8 mouse cellular contexts compared by ENCODE assay signal in the genomic region with DNA sequence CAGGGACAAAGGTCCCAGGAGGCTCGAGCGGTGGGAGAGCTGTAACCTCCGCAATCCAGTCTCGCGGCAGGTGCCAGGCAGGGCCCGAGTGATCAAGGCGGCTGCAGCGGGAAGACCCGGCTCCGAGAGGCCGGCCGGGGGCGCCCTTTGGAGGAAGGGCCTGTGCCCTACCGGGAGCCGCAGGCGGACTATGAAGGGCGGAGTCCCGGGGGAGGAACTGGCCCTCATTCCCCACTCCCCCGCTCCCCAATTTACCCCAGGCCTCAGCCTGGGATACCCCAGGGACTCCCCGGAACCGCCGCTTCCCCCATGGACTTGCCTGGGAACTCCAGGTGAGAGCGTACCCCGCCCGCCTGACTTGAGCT. TPM values are rescaled to one million over a fixed set of nuclear protein-coding genes. Genes with fewer than 3 reads are reported as not detected.
DNase-seq lines count a peak whose midpoint lies in the region; ATAC-seq and TF ChIP-seq lines count a peak whose summit lies in the region.

No protein-coding gene starts in this region.

- H3K4me3 ChIP-seq in kidney, embryonic 14.5 days (ENCODE audit: low read length): peak overlapping the region; percentile 90
- peak overlapping the region; percentile 90 to 97 for H3K4me3 ChIP-seq in ES-E14 (ENCODE audit: insufficient read depth in 1 of 2, low read depth in 1 of 2, low read length in 2 of 2, poor library complexity in 1 of 2, severe bottlenecking in 1 of 2)
- H3K4me3 ChIP-seq in cortical plate, adult 2 months (ENCODE audit: insufficient read depth, low read length): peak overlapping the region; percentile 94
- peak overlapping the region; percentile 73 for H3K4me3 ChIP-seq in hindbrain, embryonic 14.5 days (replicated peaks; ENCODE audit: low read length)
- H3K4me3 ChIP-seq in stomach, embryonic 16.5 days (replicated peaks; ENCODE audit: low read length): peak overlapping the region; percentile 87

- H3K36me3 ChIP-seq in kidney, embryonic 14.5 days (ENCODE audit: control insufficient read depth, insufficient read depth, low read length): peaks cover 41% of the 10 kb centered on the region
- peaks cover 37% of the 10 kb centered on the region for H3K36me3 ChIP-seq in ES-E14 (ENCODE audit: control insufficient read depth, insufficient read depth, low read length, poor library complexity, severe bottlenecking)
- peaks cover 49% of the 10 kb centered on the region for H3K36me3 ChIP-seq in hindbrain, embryonic 14.5 days (replicated peaks; ENCODE audit: control insufficient read depth, insufficient read depth)
- peaks cover 29% of the 10 kb centered on the region for H3K36me3 ChIP-seq in stomach, embryonic 16.5 days (ENCODE audit: control insufficient read depth, insufficient read depth, low read length)

- no peak for DNase-seq in kidney, postnatal 25 days
- DNase-seq in ES-E14 (ENCODE audit: low read depth, low spot score): no peak
- no peak for DNase-seq in hindbrain, embryonic 14.5 days (ENCODE audit: low spot score)
- DNase-seq in frontal cortex, postnatal 14 days (ENCODE audit: low spot score in 2 of 2): no peak

- in situ Hi-C loops in ES-E14 (cut with MboI; ENCODE audit: low sequenced_read_pairs in 2 of 2, unreplicated experiment in 2 of 2): no loop called here

- H3K9ac ChIP-seq in kidney, embryonic 14.5 days (ENCODE audit: low read depth, low read length): peak overlapping the region; percentile 91
- peak overlapping the region; percentile 91 for H3K9ac ChIP-seq in ES-E14 (ENCODE audit: insufficient read depth, low read depth, low read length, poor library complexity, severe bottlenecking)
- H3K9ac ChIP-seq in hindbrain, embryonic 14.5 days: peak overlapping the region; percentile 89
- peak overlapping the region; percentile 97 for H3K9ac ChIP-seq in stomach, embryonic 16.5 days (ENCODE audit: low read length)

- H3K4me1 ChIP-seq in kidney, embryonic 14.5 days (ENCODE audit: control insufficient read depth, insufficient read depth, low read length): peaks cover 10% of the 10 kb centered on the region
- H3K4me1 ChIP-seq in ES-E14 (ENCODE audit: control insufficient read depth in 2 of 2, insufficient read depth in 2 of 2, low read length in 2 of 2, poor library complexity in 1 of 2): peaks cover 2 to 3% of the 10 kb centered on the region in 2 experiments; a peak in 1 of 4 replicates
- no peaks in the 10 kb centered on the region; the same call in 1 of the 2 replicates for H3K4me1 ChIP-seq in cortical plate, adult 2 months (ENCODE audit: control insufficient read depth, insufficient read depth, low read length)
- H3K4me1 ChIP-seq in hindbrain, embryonic 14.5 days (replicated peaks; ENCODE audit: control insufficient read depth, insufficient read depth, low read length): peaks cover 13% of the 10 kb centered on the region
- peaks cover 7% of the 10 kb centered on the region for H3K4me1 ChIP-seq in stomach, embryonic 16.5 days (ENCODE audit: control insufficient read depth, insufficient read depth, low read length)

- peak overlapping the region; percentile 83 for H3K4me2 ChIP-seq in kidney, embryonic 14.5 days (replicated peaks; ENCODE audit: low read depth, low read length)
- peak overlapping the region; percentile 91 for H3K4me2 ChIP-seq in hindbrain, embryonic 14.5 days (replicated peaks)
- H3K4me2 ChIP-seq in stomach, embryonic 16.5 days (ENCODE audit: low read depth, low read length): peak overlapping the region; percentile 80

- WGBS in kidney, embryonic 14.5 days: 1% methylated on average over 21 of the region's 25 CpGs
- under 1% methylated on average over 17 of the region's 25 CpGs for WGBS in hindbrain, embryonic 14.5 days
- WGBS in stomach, embryonic 16.5 days: 0% methylated on average over 25 of the region's 25 CpGs

- no peaks in the 10 kb centered on the region for H3K27me3 ChIP-seq in kidney, embryonic 14.5 days (ENCODE audit: control insufficient read depth, insufficient read depth, low read length)
- H3K27me3 ChIP-seq in hindbrain, embryonic 14.5 days (ENCODE audit: control insufficient read depth, insufficient read depth, low read length): no peaks in the 10 kb centered on the region
- H3K27me3 ChIP-seq in stomach, embryonic 16.5 days (ENCODE audit: control insufficient read depth, insufficient read depth, low read length): no peaks in the 10 kb centered on the region

- peak overlapping the region; percentile 99 for H3K27ac ChIP-seq in kidney, embryonic 14.5 days (ENCODE audit: low read depth, low read length)
- peak overlapping the region; percentile 96 for H3K27ac ChIP-seq in ES-E14 (ENCODE audit: insufficient read depth, low read depth, low read length, poor library complexity, severe bottlenecking)
- peak overlapping the region; percentile 92 for H3K27ac ChIP-seq in cortical plate, adult 2 months (ENCODE audit: insufficient read depth, low read length)
- peak overlapping the region; percentile 95 for H3K27ac ChIP-seq in hindbrain, embryonic 14.5 days
- H3K27ac ChIP-seq in stomach, embryonic 16.5 days (ENCODE audit: low read length): peak overlapping the region; percentile 99

- H3K9me3 ChIP-seq in kidney, embryonic 14.5 days (ENCODE audit: control insufficient read depth, low read length): no peaks in the 10 kb centered on the region
- H3K9me3 ChIP-seq in ES-E14 (ENCODE audit: control insufficient read depth, insufficient read depth, low read depth, low read length): 0 out of 2 replicates have a peak, but pooled peaks cover 7% of the 10 kb centered on the region
- H3K9me3 ChIP-seq in hindbrain, embryonic 14.5 days (ENCODE audit: control insufficient read depth, low read length): no peaks in the 10 kb centered on the region
- no peaks in the 10 kb centered on the region for H3K9me3 ChIP-seq in stomach, embryonic 16.5 days (replicated peaks; ENCODE audit: control insufficient read depth, low read length)

- no peak for TF ChIP-seq CTCF in cortical plate, adult 2 months (IDR thresholded peaks at IDR 0.05; ENCODE audit: extremely low read depth, insufficient read depth, low read length)

- peak; percentile 50 for ATAC-seq in kidney, embryonic 14.5 days (ENCODE audit: low FRiP score, low TSS enrichment)
- peak; percentile 29 for ATAC-seq in hindbrain, embryonic 14.5 days (ENCODE audit: low FRiP score)
- ATAC-seq in megakaryocyte progenitor cell, adult 5-6 weeks (replicated peaks; ENCODE audit: poor library complexity): peak; percentile 37
- peak; percentile 18; the same call in 1 of the 2 replicates for ATAC-seq in stomach, embryonic 16.5 days (ENCODE audit: insufficient read depth, low FRiP score)

- TF ChIP-seq POLR2A in cortical plate, adult 2 months (IDR thresholded peaks at IDR 0.05; ENCODE audit: extremely low read depth, insufficient read depth, low read length): no peak

TF ChIP-seq in ES-E14, 5 proteins besides CTCF, POLR2A, EP300 and RAD21 (continues in another document):
- TF ChIP-seq CHD2 (IDR thresholded peaks at IDR 0.05; ENCODE audit: low read depth, low read length) (no peak), MAFK (IDR thresholded peaks at IDR 0.05; ENCODE audit: insufficient read depth, low read depth, low read length) (no peak), ZNF384 (IDR thresholded peaks at IDR 0.05; ENCODE audit: low read depth, low read length) (no peak)

RNA-seq across cellular contexts. Expression of a gene that starts 7.4 kb away (rescaled TPM):
- 16.1 and 16.7 TPM in 2 replicates for polyA plus RNA-seq in kidney, embryonic 14.5 days (2014; fragmentation: Nextera tagmentation; extraction: Ambion mirVana)
- total RNA-seq in ES-E14 (2012; rRNA removed): 11.1 and 13.4 TPM in 2 replicates
- polyA plus RNA-seq in cortical plate, adult 2 months (2012; rRNA removed): 26.6 and 27.1 TPM in 2 replicates
- 13.6 and 15.3 TPM in 2 replicates for polyA plus RNA-seq in hindbrain, embryonic 14.5 days (2014; fragmentation: Nextera tagmentation; extraction: Ambion mirVana)
- 90.7 and 101 TPM in 2 replicates for total RNA-seq in megakaryocyte progenitor cell, adult 5-6 weeks (2015)
- total RNA-seq in megakaryocyte progenitor cell, adult 5-6 weeks (2017): 19.5 and 20.0 TPM in 2 replicates
- 10.5 and 11.1 TPM in 2 replicates for polyA plus RNA-seq in stomach, embryonic 16.5 days (2015; fragmentation: Nextera tagmentation; extraction: Ambion mirVana)

RNA-seq across cellular contexts. Expression of a gene that starts 12.2 kb away (rescaled TPM):
- polyA plus RNA-seq in kidney, embryonic 14.5 days (2014; fragmentation: Nextera tagmentation; extraction: Ambion mirVana): 40.9 and 48.4 TPM in 2 replicates
- 16.3 and 17.1 TPM in 2 replicates for total RNA-seq in ES-E14 (2012; rRNA removed)
- polyA plus RNA-seq in cortical plate, adult 2 months (2012; rRNA removed): 44.0 and 44.8 TPM in 2 replicates
- 36.1 and 37.5 TPM in 2 replicates for polyA plus RNA-seq in hindbrain, embryonic 14.5 days (2014; fragmentation: Nextera tagmentation; extraction: Ambion mirVana)
- 74.8 and 85.3 TPM in 2 replicates for total RNA-seq in megakaryocyte progenitor cell, adult 5-6 weeks (2015)
- total RNA-seq in megakaryocyte progenitor cell, adult 5-6 weeks (2017): 22.6 and 27.2 TPM in 2 replicates
- 35.9 and 37.8 TPM in 2 replicates for polyA plus RNA-seq in stomach, embryonic 16.5 days (2015; fragmentation: Nextera tagmentation; extraction: Ambion mirVana)

RNA-seq across cellular contexts. Expression of a gene that starts 22.7 kb away (rescaled TPM):
- 6.4 and 10.8 TPM in 2 replicates for polyA plus RNA-seq in kidney, embryonic 14.5 days (2014; fragmentation: Nextera tagmentation; extraction: Ambion mirVana)
- total RNA-seq in ES-E14 (2012; rRNA removed): 2.5 and 3.5 TPM in 2 replicates
- polyA plus RNA-seq in cortical plate, adult 2 months (2012; rRNA removed): 5.3 and 5.8 TPM in 2 replicates
- 12.9 and 14.0 TPM in 2 replicates for polyA plus RNA-seq in hindbrain, embryonic 14.5 days (2014; fragmentation: Nextera tagmentation; extraction: Ambion mirVana)
- total RNA-seq in megakaryocyte progenitor cell, adult 5-6 weeks (2015): 2.2 and 2.3 TPM in 2 replicates
- 1.2 and 3.0 TPM in 2 replicates for total RNA-seq in megakaryocyte progenitor cell, adult 5-6 weeks (2017)
- 5.0 and 5.8 TPM in 2 replicates for polyA plus RNA-seq in stomach, embryonic 16.5 days (2015; fragmentation: Nextera tagmentation; extraction: Ambion mirVana)

RNA-seq across cellular contexts. Expression of a gene that starts 40.2 kb away (rescaled TPM):
- polyA plus RNA-seq in kidney, embryonic 14.5 days (2014; fragmentation: Nextera tagmentation; extraction: Ambion mirVana): 43.0 and 82.3 TPM in 2 replicates
- total RNA-seq in ES-E14 (2012; rRNA removed): 50.7 and 52.0 TPM in 2 replicates
- polyA plus RNA-seq in cortical plate, adult 2 months (2012; rRNA removed): 24.7 and 26.4 TPM in 2 replicates
- 62.1 and 67.3 TPM in 2 replicates for polyA plus RNA-seq in hindbrain, embryonic 14.5 days (2014; fragmentation: Nextera tagmentation; extraction: Ambion mirVana)
- 64.0 and 78.0 TPM in 2 replicates for total RNA-seq in megakaryocyte progenitor cell, adult 5-6 weeks (2015)
- total RNA-seq in megakaryocyte progenitor cell, adult 5-6 weeks (2017): 20.6 and 24.1 TPM in 2 replicates
- 20.3 and 32.4 TPM in 2 replicates for polyA plus RNA-seq in stomach, embryonic 16.5 days (2015; fragmentation: Nextera tagmentation; extraction: Ambion mirVana)

RNA-seq across cellular contexts. Expression of a gene that starts 47.8 kb away (rescaled TPM):
- polyA plus RNA-seq in kidney, embryonic 14.5 days (2014; fragmentation: Nextera tagmentation; extraction: Ambion mirVana): 25.1 and 25.4 TPM in 2 replicates
- 22.7 and 22.9 TPM in 2 replicates for total RNA-seq in ES-E14 (2012; rRNA removed)
- polyA plus RNA-seq in cortical plate, adult 2 months (2012; rRNA removed): 11.3 and 13.3 TPM in 2 replicates
- polyA plus RNA-seq in hindbrain, embryonic 14.5 days (2014; fragmentation: Nextera tagmentation; extraction: Ambion mirVana): 15.6 TPM in 2 replicates
- total RNA-seq in megakaryocyte progenitor cell, adult 5-6 weeks (2015): 26.3 and 26.8 TPM in 2 replicates
- 4.8 and 5.9 TPM in 2 replicates for total RNA-seq in megakaryocyte progenitor cell, adult 5-6 weeks (2017)
- polyA plus RNA-seq in stomach, embryonic 16.5 days (2015; fragmentation: Nextera tagmentation; extraction: Ambion mirVana): 12.3 and 13.2 TPM in 2 replicates
